Mouse (Mus musculus) C2C12 (cell line): ENCODE results near the gene Rsph10b.

Experiments
- CEBPB ChIP-seq: IDR thresholded peaks from one replicate; pipeline ENCODE4 v1.6.1; 2011; ENCODE audit warnings: low read depth, mild to moderate bottlenecking, control low read depth, moderate library complexity
- CTCF ChIP-seq: IDR thresholded peaks from one replicate; pipeline ENCODE4 v1.5.1; 2011; ENCODE audit not compliant: control insufficient read depth, insufficient read depth, insufficient read length

- TF ChIP-seq CTCF (no peak), CEBPB (no peak)
Measured at GRCm38 (mm10) chr5:143965586-143966345, 32.9 kb downstream of the Rsph10b start.
